Mouse (Mus musculus) kidney, adult 2 months (tissue): Measurements from ENCODE around the gene Card10.

Experiments used
- CTCF ChIP-seq: fragments of 200-500 bp; conservative IDR thresholded peaks from 2 replicates; pipeline ENCODE4 v1.5.1; 2011; ENCODE audit warnings: low read depth, mild to moderate bottlenecking, control low read depth, low read length, moderate library complexity, mixed read lengths; ENCODE audit not compliant: insufficient read depth, insufficient read length
- POLR2A ChIP-seq: fragments of 200-500 bp; IDR thresholded peaks from one replicate; pipeline ENCODE4 v1.6.1; 2011; ENCODE audit warnings: low read depth, low read length, control low read depth

- no peak for TF ChIP-seq CTCF
- TF ChIP-seq POLR2A: peak; percentile 76
These were observed at the start of gene Card10 for GRCm38 (mm10) chr15:78802776-78803391.
